Mouse (Mus musculus): ENCODE results near the gene Wdr11.

GRCm38 (mm10) chr7:129685326-129685725 is 93.7 kb downstream of the Wdr11 start:
- no peak for TF ChIP-seq CTCF (IDR thresholded peaks at IDR 0.05; ENCODE audit: extremely low read depth, insufficient read length, insufficient replicate concordance, low read depth, low read length)
- no peak for TF ChIP-seq POLR2A (IDR thresholded peaks at IDR 0.05; ENCODE audit: low read depth, low read length)
